Mouse (Mus musculus) kidney, adult 2 months (tissue): ENCODE measurements around the gene Gipr. TPM values are rescaled to one million over a fixed set of nuclear protein-coding genes. Genes with fewer than 3 reads are reported as not detected.

Experiments
- DNase-seq: peaks from one replicate; pipeline ENCODE4 v3.0.0; 2021
- H3K27ac ChIP-seq: fragments of 200-500 bp; 2 replicates; pipeline ENCODE4 v1.5.1; 2012; ENCODE audit warnings: low read depth, low read length, control low read depth, inconsistent platforms; ENCODE audit not compliant: insufficient read depth
- H3K27me3 ChIP-seq: fragments of 200-500 bp; replicated peaks from 2 replicates; pipeline ENCODE4 v1.6.1; 2012; ENCODE audit warnings: mild to moderate bottlenecking, moderate library complexity, low read length, inconsistent platforms; ENCODE audit not compliant: control insufficient read depth, insufficient read depth
- H3K36me3 ChIP-seq: fragments of 200-500 bp; 2 replicates; pipeline ENCODE4 v1.6.1; 2012; ENCODE audit warnings: mild to moderate bottlenecking, moderate library complexity, low read length, inconsistent platforms; ENCODE audit not compliant: control insufficient read depth, insufficient read depth
- H3K4me1 ChIP-seq: fragments of 200-500 bp; 2 replicates; pipeline ENCODE4 v1.6.1; 2011; ENCODE audit warnings: low read length; ENCODE audit not compliant: control insufficient read depth, insufficient read depth
- H3K4me3 ChIP-seq: fragments of 200-500 bp; 2 replicates; pipeline ENCODE4 v1.5.1; 2011; ENCODE audit warnings: mild to moderate bottlenecking, low read depth, low read length, control low read depth; ENCODE audit not compliant: insufficient read depth
- CTCF ChIP-seq: fragments of 200-500 bp; conservative IDR thresholded peaks from 2 replicates; pipeline ENCODE4 v1.5.1; 2011; ENCODE audit warnings: low read depth, mild to moderate bottlenecking, control low read depth, low read length, moderate library complexity, mixed read lengths; ENCODE audit not compliant: insufficient read depth, insufficient read length
- POLR2A ChIP-seq: fragments of 200-500 bp; IDR thresholded peaks from one replicate; pipeline ENCODE4 v1.6.1; 2011; ENCODE audit warnings: low read depth, low read length, control low read depth
- WGBS: fragments of 180-500 bp; shearing (Covaris S2); methylation state at CpG from one replicate; pipeline ENCODE4 v1.1.7; 2018; 5-methylcytosine and 5-hydroxymethylcytosine counted together
- polyA plus RNA-seq: library from polyadenylated mRNA; depleted of rRNA; stranded (reverse); fragments of >200 nt; gene quantifications from 2 replicates; pipeline ENCODE4 v1.2.3, GENCODE M21; 2012; rRNA removed

Gipr gene
- polyA plus RNA-seq, 1 experiment, result 0.13 TPM

GRCm38 (mm10) chr7:19119631-19120429 is 46.1 kb downstream of the Gipr start, which contains the start of gene Fbxo46:
TSS of gene Fbxo46 (plus strand) at chr7:19119859.
- Histone ChIP-seq H3K36me3 (no peaks in the 10 kb centered on the region), H3K27ac (0 out of 2 replicates have a peak within 1 kb of the TSS, but pooled peaks have one; percentile 22), H3K4me1 (peaks cover 26% of the 10 kb centered on the region), H3K4me3 (peak within 1 kb of the TSS; percentile 91), H3K27me3 (no peaks in the 10 kb centered on the region)
- no peak for TF ChIP-seq CTCF
- TF ChIP-seq POLR2A, result peak; percentile 76
- peak; percentile 98 for DNase-seq
- WGBS, result 2% methylated on average over 34 of the region's 34 CpGs

DNA sequence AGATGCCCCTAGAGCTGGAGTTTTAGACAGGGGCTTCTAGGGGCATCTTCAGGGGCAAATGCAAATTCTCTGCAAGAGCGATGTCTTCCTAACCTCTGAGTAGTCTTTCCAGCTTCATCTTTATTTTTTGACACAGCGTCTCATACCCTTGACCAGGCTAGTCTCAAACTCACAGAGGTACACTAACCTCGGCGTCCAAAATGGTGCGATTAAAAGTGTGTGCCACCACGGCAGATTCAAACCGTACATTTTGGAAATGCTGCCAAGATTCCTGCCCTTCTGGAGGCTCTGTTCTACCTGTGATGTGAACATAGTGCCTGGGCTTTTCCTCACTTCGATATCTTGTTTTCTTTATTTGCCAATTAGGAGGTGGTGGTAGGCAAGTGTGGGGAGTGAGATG is 46.8 kb downstream of the Gipr start:
- Histone ChIP-seq H3K27me3 (no peaks in the 10 kb centered on the region), H3K27ac (no peak overlapping the region), H3K4me3 (no peak overlapping the region), H3K4me1 (peaks cover 21% of the 10 kb centered on the region), H3K36me3 (no peaks in the 10 kb centered on the region)
- no peak for DNase-seq
- WGBS, result 95% methylated on average over 8 of the region's 8 CpGs
- TF ChIP-seq CTCF, result no peak
- no peak for TF ChIP-seq POLR2A

DNA sequence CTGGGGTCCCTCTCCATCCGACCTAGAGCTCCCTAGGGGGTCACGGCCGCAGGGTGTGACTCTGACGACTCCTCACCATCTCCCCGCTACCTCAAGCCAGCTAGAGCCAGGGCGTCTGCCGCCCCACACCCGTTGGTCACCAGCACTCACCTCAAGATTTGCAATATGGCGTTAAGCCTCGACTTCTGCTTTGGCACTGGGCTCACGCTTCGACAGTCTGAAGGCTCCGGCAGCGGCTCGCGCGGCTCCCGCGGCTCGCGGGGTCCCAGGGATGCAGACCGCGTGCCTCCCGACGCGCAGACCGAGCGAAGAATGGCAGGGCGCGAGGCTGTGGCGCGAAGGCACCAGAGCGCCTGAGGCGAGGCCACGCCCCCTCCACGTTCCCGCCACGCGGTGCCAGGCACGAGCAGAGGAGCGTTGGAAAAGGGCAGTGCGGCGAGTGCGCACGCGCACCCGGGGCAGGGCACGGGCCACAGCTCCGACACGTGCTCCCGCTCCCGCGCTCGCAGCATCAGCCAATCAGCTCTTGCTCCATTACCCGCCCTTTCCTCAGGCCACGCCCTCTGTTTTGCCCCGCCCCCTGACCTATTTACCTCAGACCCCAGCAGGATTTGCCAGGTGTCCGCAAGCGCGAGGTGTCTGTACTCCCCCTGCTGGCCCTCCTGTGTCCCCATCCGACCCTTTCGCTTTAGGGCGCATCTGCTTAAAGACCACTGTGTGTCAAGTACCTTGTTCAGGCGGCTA is 47.7 kb downstream of the Gipr start, which contains the start of gene Gm4969:
Gm4969 (minus strand) TSS at position 341 of the 744 bp plus-strand sequence.
- TF ChIP-seq POLR2A (no peak), CTCF (0 out of 2 replicates have a peak, but pooled peaks have one; percentile 9)
- Histone ChIP-seq H3K27ac (no peak within 1 kb of the TSS), H3K27me3 (no peaks in the 10 kb centered on the region), H3K4me3 (no peak within 1 kb of the TSS), H3K4me1 (peaks cover 18% of the 10 kb centered on the region), H3K36me3 (no peaks in the 10 kb centered on the region)
- WGBS, result 24% methylated on average over 64 of the region's 64 CpGs
- peak; percentile 68 for DNase-seq

GRCm38 (mm10) chr7:19109565-19109964 is 56.4 kb downstream of the Gipr start:
- Histone ChIP-seq H3K27me3 (no peaks in the 10 kb centered on the region), H3K4me1 (no peaks in the 10 kb centered on the region), H3K27ac (no peak overlapping the region), H3K36me3 (no peaks in the 10 kb centered on the region), H3K4me3 (no peak overlapping the region)
- no peak for DNase-seq
- 92% methylated on average over 1 of the region's 1 CpGs for WGBS
- TF ChIP-seq POLR2A, result no peak
- no peak for TF ChIP-seq CTCF

GRCm38 (mm10) chr7:19107436-19107835 is 58.5 kb downstream of the Gipr start:
- no peak for DNase-seq
- H3K4me3 ChIP-seq, result no peak overlapping the region
- TF ChIP-seq POLR2A (no peak), CTCF (no peak)
- WGBS, result 59% methylated on average over 3 of the region's 3 CpGs
- H3K27me3 ChIP-seq, result no peaks in the 10 kb centered on the region
- H3K27ac ChIP-seq, result no peak overlapping the region
- no peaks in the 10 kb centered on the region for H3K36me3 ChIP-seq
- no peaks in the 10 kb centered on the region for H3K4me1 ChIP-seq

Other genes with a start within 250 kb of the Gipr start
- gene Nova2, start 240.2 kb downstream of the Gipr start, polyA plus RNA-seq, result 0.80 and 1.1 TPM in 2 replicates
- not detected in 2 replicates for gene Nanos2, start 178.7 kb downstream of the Gipr start, polyA plus RNA-seq
- gene Mypop, start 174.9 kb downstream of the Gipr start, polyA plus RNA-seq, result 7.6 and 8.7 TPM in 2 replicates
- gene Irf2bp1, start 162.1 kb downstream of the Gipr start, polyA plus RNA-seq, result 18.1 and 21.1 TPM in 2 replicates
- 0.13 and 0.16 TPM in 2 replicates for gene Foxa3, start 142.6 kb downstream of the Gipr start, polyA plus RNA-seq
- gene Sympk, start 141.8 kb downstream of the Gipr start, polyA plus RNA-seq, result 59.8 and 68.9 TPM in 2 replicates
- 0.05 TPM in 2 replicates for gene Rsph6a, start 111.4 kb downstream of the Gipr start, polyA plus RNA-seq
- gene Dmwd, start 89.9 kb downstream of the Gipr start, polyA plus RNA-seq, result 59.8 and 76.3 TPM in 2 replicates
- 52.7 and 53.0 TPM in 2 replicates for gene Dmpk, start 82.3 kb downstream of the Gipr start, polyA plus RNA-seq
- gene Six5, start 71.5 kb downstream of the Gipr start, polyA plus RNA-seq, result 14.1 and 22.2 TPM in 2 replicates
- 0.03 and 0.04 TPM in 2 replicates for gene Gm4969, start 47.8 kb downstream of the Gipr start, polyA plus RNA-seq
- gene Fbxo46, start 46.3 kb downstream of the Gipr start, polyA plus RNA-seq, result 9.2 and 9.5 TPM in 2 replicates
- 11.9 and 12.1 TPM in 2 replicates for gene Qpctl, start 16.8 kb downstream of the Gipr start, polyA plus RNA-seq
- 34.8 and 42.2 TPM in 2 replicates for gene Snrpd2, start 16.4 kb downstream of the Gipr start, polyA plus RNA-seq
- gene Eml2, start 10.3 kb upstream of the Gipr start, polyA plus RNA-seq, result 38.8 and 39.0 TPM in 2 replicates
- gene Gpr4, start 46.4 kb upstream of the Gipr start, polyA plus RNA-seq, result 10.1 and 10.8 TPM in 2 replicates
- gene Opa3, start 62.2 kb upstream of the Gipr start, polyA plus RNA-seq, result 41.7 and 48.5 TPM in 2 replicates
- 69.5 and 71.5 TPM in 2 replicates for gene Vasp, start 105.7 kb upstream of the Gipr start, polyA plus RNA-seq
- not detected in 2 replicates for gene Ppm1n, start 113.9 kb upstream of the Gipr start, polyA plus RNA-seq
- 7.6 and 19.1 TPM in 2 replicates for gene Rtn2, start 116.5 kb upstream of the Gipr start, polyA plus RNA-seq
- 0.17 and 0.19 TPM in 2 replicates for gene Fosb, start 143.9 kb upstream of the Gipr start, polyA plus RNA-seq
- gene Ercc1, start 178.7 kb upstream of the Gipr start, polyA plus RNA-seq, result 27.6 and 31.9 TPM in 2 replicates
- 5.3 and 5.9 TPM in 2 replicates for gene Cd3eap, start 193.4 kb upstream of the Gipr start, polyA plus RNA-seq
- 5.9 and 6.8 TPM in 2 replicates for gene Ppp1r13l, start 193.6 kb upstream of the Gipr start, polyA plus RNA-seq
- gene Ercc2, start 215.9 kb upstream of the Gipr start, polyA plus RNA-seq, result 32.4 and 39.9 TPM in 2 replicates
- gene Klc3, start 238.0 kb upstream of the Gipr start, polyA plus RNA-seq, result 3.7 and 5.0 TPM in 2 replicates
- 2.0 and 420 TPM in 2 replicates for gene Ckm, start 238.6 kb upstream of the Gipr start, polyA plus RNA-seq